8 mouse cellular contexts compared by ENCODE assay signal in genomic region chr9:21989230-21990110, GRCm38 (mm10). TPM values are rescaled to one million over a fixed set of nuclear protein-coding genes. Genes with fewer than 3 reads are reported as not detected.
A peak's percentile ranks its signal among the peaks of the same experiment; 100 is the strongest.
DNase-seq lines count a peak whose midpoint lies in the region; ATAC-seq and TF ChIP-seq lines count a peak whose summit lies in the region.

Gene Rgl3, minus strand, starts transcription at chr9:21989446.

- H3K4me3 ChIP-seq in cerebellum, adult 2 months (replicated peaks; ENCODE audit: insufficient read depth, low read depth, low read length): peak within 1 kb of the TSS; percentile 91
- H3K4me3 ChIP-seq in hindbrain, embryonic 16.5 days (ENCODE audit: low read length): peak within 1 kb of the TSS; percentile 42
- H3K4me3 ChIP-seq in liver, embryonic 15.5 days (replicated peaks): peak within 1 kb of the TSS; percentile 39
- peak within 1 kb of the TSS; percentile 32 for H3K4me3 ChIP-seq in neural tube, embryonic 13.5 days

- peak; percentile 82 for ATAC-seq in Patski
- peak; percentile 29; the same call in 1 of the 2 replicates for ATAC-seq in hindbrain, embryonic 16.5 days
- no peak for ATAC-seq in liver, embryonic 15.5 days (ENCODE audit: insufficient read depth)
- peak; percentile 62 for ATAC-seq in neural tube, embryonic 13.5 days (ENCODE audit: low read depth)
- no peak for ATAC-seq in frontal cortex, adult (ENCODE audit: low TSS enrichment)

- POLR2A ChIA-PET in Patski (lab: Charles Lee): interaction anchor here (1.3 kb wide), 1 partner anchor 13 kb away, joined by 3 read pairs; the partner anchor contains the start of genes Ccdc151 and Prkcsh

- no peaks in the 10 kb centered on the region for H3K9me3 ChIP-seq in hindbrain, embryonic 16.5 days (ENCODE audit: control insufficient read depth, low read length)
- no peaks in the 10 kb centered on the region for H3K9me3 ChIP-seq in liver, embryonic 15.5 days (replicated peaks)
- no peaks in the 10 kb centered on the region for H3K9me3 ChIP-seq in neural tube, embryonic 13.5 days

- under 1% methylated on average over 42 of the region's 42 CpGs for WGBS in cerebellum, adult 2 months
- WGBS in hindbrain, embryonic 16.5 days: 2% methylated on average over 42 of the region's 42 CpGs
- WGBS in liver, embryonic 15.5 days (ENCODE audit: insufficient replicate concordance): 3% methylated on average over 42 of the region's 42 CpGs
- WGBS in neural tube, embryonic 13.5 days: under 1% methylated on average over 41 of the region's 42 CpGs

- peak within 1 kb of the TSS; percentile 88 for H3K27ac ChIP-seq in cerebellum, adult 2 months (ENCODE audit: insufficient read depth, low read length)
- no peak within 1 kb of the TSS for H3K27ac ChIP-seq in hindbrain, embryonic 16.5 days (ENCODE audit: low read depth, low read length)
- no peak within 1 kb of the TSS for H3K27ac ChIP-seq in liver, embryonic 15.5 days (replicated peaks)
- H3K27ac ChIP-seq in neural tube, embryonic 13.5 days (replicated peaks): no peak within 1 kb of the TSS

- H3K4me1 ChIP-seq in cerebellum, adult 2 months (ENCODE audit: control insufficient read depth, insufficient read depth, low read length): peaks cover 10% of the 10 kb centered on the region; the same call in 1 of the 2 replicates
- H3K4me1 ChIP-seq in hindbrain, embryonic 16.5 days (ENCODE audit: control insufficient read depth, insufficient read depth, low read depth, low read length): peaks cover 21% of the 10 kb centered on the region
- peaks cover 18% of the 10 kb centered on the region for H3K4me1 ChIP-seq in liver, embryonic 15.5 days (replicated peaks)
- H3K4me1 ChIP-seq in neural tube, embryonic 13.5 days (replicated peaks): peaks cover 28% of the 10 kb centered on the region

- in situ Hi-C loops in Patski (cut with MboI; ENCODE audit: low pct_unique_long_range_greater_than_20kb): no loop called here

- TF ChIP-seq CTCF in Patski (IDR thresholded peaks at IDR 0.05): no peak
- TF ChIP-seq CTCF in cerebellum, adult 2 months (IDR thresholded peaks at IDR 0.05; ENCODE audit: borderline replicate concordance, insufficient read depth, low read depth, low read length): no peak

- no peaks in the 10 kb centered on the region for H3K36me3 ChIP-seq in hindbrain, embryonic 16.5 days (ENCODE audit: control insufficient read depth, insufficient read depth, low read length)
- H3K36me3 ChIP-seq in liver, embryonic 15.5 days (replicated peaks): no peaks in the 10 kb centered on the region
- H3K36me3 ChIP-seq in neural tube, embryonic 13.5 days: no peaks in the 10 kb centered on the region

- no peaks in the 10 kb centered on the region for H3K27me3 ChIP-seq in Patski
- H3K27me3 ChIP-seq in cerebellum, adult 2 months (ENCODE audit: control insufficient read depth, insufficient read depth, low read length): no peaks in the 10 kb centered on the region
- H3K27me3 ChIP-seq in hindbrain, embryonic 16.5 days (replicated peaks; ENCODE audit: control insufficient read depth, insufficient read depth, low read length): peaks cover 52% of the 10 kb centered on the region
- peaks cover 99% of the 10 kb centered on the region for H3K27me3 ChIP-seq in liver, embryonic 15.5 days
- H3K27me3 ChIP-seq in neural tube, embryonic 13.5 days: peaks cover 68% of the 10 kb centered on the region

- H3K9ac ChIP-seq in hindbrain, embryonic 16.5 days (ENCODE audit: low read depth, low read length): peak within 1 kb of the TSS; percentile 54
- H3K9ac ChIP-seq in liver, embryonic 15.5 days: no peak within 1 kb of the TSS
- peak within 1 kb of the TSS; percentile 60 for H3K9ac ChIP-seq in neural tube, embryonic 13.5 days

- CTCF ChIA-PET in Patski (lab: Charles Lee): interaction anchor here (1.2 to 1.4 kb wide), 2 partner anchors 11 to 26 kb away, joined by 4 to 5 read pairs; no protein-coding TSS in a partner anchor

- H3K4me2 ChIP-seq in hindbrain, embryonic 16.5 days (ENCODE audit: low read length): peak within 1 kb of the TSS; percentile 78
- peak within 1 kb of the TSS; percentile 57 for H3K4me2 ChIP-seq in liver, embryonic 15.5 days
- H3K4me2 ChIP-seq in neural tube, embryonic 13.5 days: peak within 1 kb of the TSS; percentile 64

- no peak for DNase-seq in Patski (ENCODE audit: low read depth, low spot score)
- DNase-seq in cerebellum, adult 2 months: peak; percentile 83 to 84
- peak; percentile 46 for DNase-seq in gastrocnemius, postnatal 10 days
- no peak for DNase-seq in layer of hippocampus, postnatal 25 days (ENCODE audit: extremely low spot score in 1 of 2, low spot score in 1 of 2)

- peak; percentile 75 for TF ChIP-seq POLR2A in cerebellum, adult 2 months (IDR thresholded peaks at IDR 0.05; ENCODE audit: borderline replicate concordance, insufficient read depth, low read length)

RNA-seq across cellular contexts. Expression of gene Rgl3, which starts in this region (rescaled TPM):
- 41.7 TPM for polyA plus RNA-seq in Patski (2021)
- 67.6 and 83.3 TPM in 2 replicates for polyA plus RNA-seq in cerebellum, adult 2 months (2012; rRNA removed)
- total RNA-seq in gastrocnemius, postnatal 10 days (2021): under 1 TPM; 0.47 to 0.75 TPM
- polyA plus RNA-seq in hindbrain, embryonic 16.5 days (2015; fragmentation: Nextera tagmentation; extraction: Ambion mirVana): 2.0 and 2.1 TPM in 2 replicates
- polyA plus RNA-seq in liver, embryonic 15.5 days (2015; fragmentation: Nextera tagmentation; extraction: Ambion mirVana): 0.10 and 0.13 TPM in 2 replicates
- 1.7 and 1.9 TPM in 2 replicates for polyA plus RNA-seq in neural tube, embryonic 13.5 days (2015; fragmentation: Nextera tagmentation; extraction: Ambion mirVana)
- 1 to 10 TPM; 1.5 to 1.9 TPM for total RNA-seq in layer of hippocampus, postnatal 25 days (2021)

Comparison
In these comparisons a context has a peak if more than half of its experiments do, and no peak if none do; other contexts are left out.
1. RNA of gene Rgl3 (polyA plus RNA-seq): 67.6 to 83.3 TPM in cerebellum, adult 2 months and 41.7 TPM in Patski (single experiment); 2.0 to 2.1 TPM in hindbrain, embryonic 16.5 days, 1.7 to 1.9 TPM in neural tube, embryonic 13.5 days and 0.10 to 0.13 TPM in liver, embryonic 15.5 days; every median in the first group is over 10 times any median in the second.
2. Peak in DNase-seq in gastrocnemius, postnatal 10 days; RNA of the gene not detected or under 1 TPM.
3. ATAC-seq: peak in Patski (single experiment), hindbrain, embryonic 16.5 days (single experiment) and neural tube, embryonic 13.5 days (single experiment); none in liver, embryonic 15.5 days (single experiment) and frontal cortex, adult (single experiment).
4. DNase-seq: peak in cerebellum, adult 2 months (2 of 2); none in Patski (single experiment) and layer of hippocampus, postnatal 25 days (0 of 2).
5. H3K4me3 ChIP-seq: peak in every context shown above with its lines; median percentile 91 in cerebellum, adult 2 months; 42 in hindbrain, embryonic 16.5 days; 39 in liver, embryonic 15.5 days; 32 in neural tube, embryonic 13.5 days.
6. Peak in every context shown above with its lines, with median percentiles within 50 percentile points of each other: H3K4me2 ChIP-seq.